Mouse (Mus musculus): ENCODE data around the gene 4930404N11Rik. TPM values are rescaled to one million over a fixed set of nuclear protein-coding genes. Genes with fewer than 3 reads are reported as not detected.

The 4930404N11Rik gene
- polyA plus RNA-seq, 1 experiment from 2014 or later, result 16.5 TPM

GRCm38 (mm10) chr10:81377362-81377664, 11.7 kb upstream of the 4930404N11Rik start:
- no peaks in the 10 kb centered on the region for H3K27me3 ChIP-seq (ENCODE audit: control insufficient read depth, insufficient read depth, low read length)
- 32% methylated on average over 2 of the region's 2 CpGs for WGBS
- no peak for DNase-seq (ENCODE audit: low spot score)
- H3K4me2 ChIP-seq (replicated peaks; ENCODE audit: low read depth), result peak overlapping the region; percentile 84
- no peak for ATAC-seq (ENCODE audit: low FRiP score, low TSS enrichment)
- H3K9ac ChIP-seq (ENCODE audit: low read length), result peak overlapping the region; percentile 91
- peaks cover 13% of the 10 kb centered on the region for H3K4me1 ChIP-seq (replicated peaks; ENCODE audit: control insufficient read depth, insufficient read depth)
- peaks cover 5% of the 10 kb centered on the region; the same call in 1 of the 2 replicates for H3K36me3 ChIP-seq (ENCODE audit: control insufficient read depth, insufficient read depth, low read length)
- peak overlapping the region; percentile 86 for H3K4me3 ChIP-seq (ENCODE audit: low read depth, low read length)
- H3K9me3 ChIP-seq (ENCODE audit: control insufficient read depth, low read length), result no peaks in the 10 kb centered on the region
- peak overlapping the region; percentile 77 for H3K27ac ChIP-seq (replicated peaks)
- no peak for TF ChIP-seq EP300 (optimal IDR thresholded peaks at IDR 0.05)
- no peak for TF ChIP-seq CTCF (IDR thresholded peaks at IDR 0.05; ENCODE audit: low read depth)

- DNase-seq (ENCODE audit: low spot score) (peak; percentile 63), ATAC-seq (ENCODE audit: low FRiP score, low TSS enrichment) (no peak)
- no peaks in the 10 kb centered on the region for H3K27me3 ChIP-seq (ENCODE audit: control insufficient read depth, insufficient read depth, low read length)
- TF ChIP-seq EP300 (optimal IDR thresholded peaks at IDR 0.05) (no peak), CTCF (IDR thresholded peaks at IDR 0.05; ENCODE audit: low read depth) (0 out of 2 replicates have a peak, but pooled peaks have one; percentile 23)
- peak overlapping the region; percentile 91 for H3K9ac ChIP-seq (ENCODE audit: low read length)
- no peaks in the 10 kb centered on the region for H3K9me3 ChIP-seq (ENCODE audit: control insufficient read depth, low read length)
- WGBS, result 28% methylated on average over 6 of the region's 6 CpGs
- H3K4me3 ChIP-seq (ENCODE audit: low read depth, low read length), result peak overlapping the region; percentile 86
- peak overlapping the region; percentile 84 for H3K4me2 ChIP-seq (replicated peaks; ENCODE audit: low read depth)
- H3K36me3 ChIP-seq (ENCODE audit: control insufficient read depth, insufficient read depth, low read length), result peaks cover 5% of the 10 kb centered on the region; the same call in 1 of the 2 replicates
- peak overlapping the region; percentile 77 for H3K27ac ChIP-seq (replicated peaks)
- peaks cover 13% of the 10 kb centered on the region for H3K4me1 ChIP-seq (replicated peaks; ENCODE audit: control insufficient read depth, insufficient read depth)
Measured at GRCm38 (mm10) chr10:81376561-81377361, 11.1 kb upstream of the 4930404N11Rik start.

GRCm38 (mm10) chr10:81375322-81375721, 9.7 kb upstream of the 4930404N11Rik start:
- DNase-seq (ENCODE audit: low spot score), result no peak
- H3K4me2 ChIP-seq (replicated peaks; ENCODE audit: low read depth), result no peak overlapping the region
- H3K36me3 ChIP-seq (ENCODE audit: control insufficient read depth, insufficient read depth, low read length), result peaks cover 14% of the 10 kb centered on the region
- WGBS, result 93% methylated on average over 10 of the region's 10 CpGs
- no peak overlapping the region for H3K9ac ChIP-seq (ENCODE audit: low read length)
- no peak for ATAC-seq (ENCODE audit: low FRiP score, low TSS enrichment)
- no peaks in the 10 kb centered on the region for H3K27me3 ChIP-seq (ENCODE audit: control insufficient read depth, insufficient read depth, low read length)
- peaks cover 13% of the 10 kb centered on the region for H3K4me1 ChIP-seq (replicated peaks; ENCODE audit: control insufficient read depth, insufficient read depth)
- H3K27ac ChIP-seq (replicated peaks), result no peak overlapping the region
- no peaks in the 10 kb centered on the region for H3K9me3 ChIP-seq (ENCODE audit: control insufficient read depth, low read length)
- H3K4me3 ChIP-seq (ENCODE audit: low read depth, low read length), result no peak overlapping the region
- TF ChIP-seq EP300 (optimal IDR thresholded peaks at IDR 0.05) (no peak), CTCF (IDR thresholded peaks at IDR 0.05; ENCODE audit: low read depth) (no peak)

DNA sequence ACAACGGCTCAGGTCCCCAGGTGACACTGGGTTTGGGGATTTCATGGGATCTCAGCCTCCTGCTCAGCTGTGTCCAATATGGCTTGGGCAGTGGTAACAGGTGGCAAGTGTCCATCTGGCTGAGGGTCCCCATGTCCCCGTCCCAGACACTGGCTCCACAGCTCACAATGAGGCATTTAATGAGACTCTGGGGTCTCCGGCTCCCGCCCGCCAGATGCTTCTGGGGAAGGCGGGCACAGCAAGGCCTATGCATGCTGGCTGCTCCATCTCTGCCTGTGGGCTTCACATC, 1.5 kb upstream of the 4930404N11Rik start:
- H3K27me3 ChIP-seq (ENCODE audit: control insufficient read depth, insufficient read depth, low read length), result no peaks in the 10 kb centered on the region
- H3K27ac ChIP-seq (replicated peaks), result peak overlapping the region; percentile 82; the same call in 1 of the 2 replicates
- DNase-seq (ENCODE audit: low spot score) (no peak), ATAC-seq (ENCODE audit: low FRiP score, low TSS enrichment) (no peak)
- no peaks in the 10 kb centered on the region for H3K9me3 ChIP-seq (ENCODE audit: control insufficient read depth, low read length)
- H3K4me3 ChIP-seq (ENCODE audit: low read depth, low read length), result no peak overlapping the region
- H3K4me2 ChIP-seq (replicated peaks; ENCODE audit: low read depth), result no peak overlapping the region
- H3K9ac ChIP-seq (ENCODE audit: low read length), result no peak overlapping the region
- TF ChIP-seq EP300 (optimal IDR thresholded peaks at IDR 0.05), result no peak
- TF ChIP-seq CTCF (IDR thresholded peaks at IDR 0.05; ENCODE audit: low read depth), result no peak
- peaks cover 38% of the 10 kb centered on the region for H3K36me3 ChIP-seq (ENCODE audit: control insufficient read depth, insufficient read depth, low read length)
- peaks cover 4% of the 10 kb centered on the region; the same call in 1 of the 2 replicates for H3K4me1 ChIP-seq (replicated peaks; ENCODE audit: control insufficient read depth, insufficient read depth)
- WGBS, result 75% methylated on average over 6 of the region's 6 CpGs

- peaks cover 38% of the 10 kb centered on the region for H3K36me3 ChIP-seq (ENCODE audit: control insufficient read depth, insufficient read depth, low read length)
- no peak for DNase-seq (ENCODE audit: low spot score)
- H3K9ac ChIP-seq (ENCODE audit: low read length), result no peak overlapping the region
- WGBS, result 69% methylated on average over 6 of the region's 6 CpGs
- no peak overlapping the region for H3K4me3 ChIP-seq (ENCODE audit: low read depth, low read length)
- H3K27ac ChIP-seq (replicated peaks), result peak overlapping the region; percentile 82
- no peaks in the 10 kb centered on the region for H3K9me3 ChIP-seq (ENCODE audit: control insufficient read depth, low read length)
- H3K4me1 ChIP-seq (replicated peaks; ENCODE audit: control insufficient read depth, insufficient read depth), result peaks cover 4% of the 10 kb centered on the region; the same call in 1 of the 2 replicates
- ATAC-seq (ENCODE audit: low FRiP score, low TSS enrichment), result no peak; the same call in 1 of the 2 replicates
- no peaks in the 10 kb centered on the region for H3K27me3 ChIP-seq (ENCODE audit: control insufficient read depth, insufficient read depth, low read length)
- TF ChIP-seq CTCF (IDR thresholded peaks at IDR 0.05; ENCODE audit: low read depth) (no peak), EP300 (optimal IDR thresholded peaks at IDR 0.05) (no peak)
- no peak overlapping the region for H3K4me2 ChIP-seq (replicated peaks; ENCODE audit: low read depth)
Measured at GRCm38 (mm10) chr10:81366477-81367206, 1.0 kb upstream of the 4930404N11Rik start.

DNA sequence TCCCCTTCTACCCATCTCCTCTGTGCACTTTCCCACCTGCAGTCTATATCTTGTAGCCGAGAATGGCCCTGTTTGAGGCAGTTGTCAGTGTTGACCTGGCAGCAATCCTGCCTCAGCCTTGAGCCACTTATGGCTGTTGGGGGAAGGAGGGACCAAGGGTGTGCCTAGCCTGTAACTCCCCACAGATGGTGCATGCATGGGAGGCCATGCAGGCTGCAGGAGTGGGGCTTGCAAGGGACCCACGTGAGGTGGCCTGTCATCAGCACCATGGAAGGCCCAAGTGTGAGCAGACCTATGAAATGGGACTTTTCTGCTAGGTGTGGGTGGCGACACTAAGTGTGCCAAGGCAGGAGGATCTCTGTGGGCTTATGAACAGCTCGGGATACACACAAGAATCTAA, 543 bp downstream of the 4930404N11Rik start:
- Histone ChIP-seq H3K4me2 (replicated peaks; ENCODE audit: low read depth) (peak overlapping the region; percentile 59), H3K27me3 (ENCODE audit: control insufficient read depth, insufficient read depth, low read length) (no peaks in the 10 kb centered on the region), H3K4me1 (replicated peaks; ENCODE audit: control insufficient read depth, insufficient read depth) (peaks cover 4% of the 10 kb centered on the region), H3K9me3 (ENCODE audit: control insufficient read depth, low read length) (no peaks in the 10 kb centered on the region), H3K36me3 (ENCODE audit: control insufficient read depth, insufficient read depth, low read length) (peaks cover 27% of the 10 kb centered on the region), H3K4me3 (ENCODE audit: low read depth, low read length) (no peak overlapping the region), H3K9ac (ENCODE audit: low read length) (peak overlapping the region; percentile 60), H3K27ac (replicated peaks) (peak overlapping the region; percentile 82)
- ATAC-seq (ENCODE audit: low FRiP score, low TSS enrichment), result peak; percentile 1; the same call in 1 of the 2 replicates
- WGBS, result 30% methylated on average over 4 of the region's 4 CpGs
- DNase-seq (ENCODE audit: low spot score), result no peak
- no peak for TF ChIP-seq EP300 (optimal IDR thresholded peaks at IDR 0.05)
- no peak for TF ChIP-seq CTCF (IDR thresholded peaks at IDR 0.05; ENCODE audit: low read depth)
